Mouse (Mus musculus): ENCODE measurements around the gene Fkbp9. TPM values are rescaled to one million over a fixed set of nuclear protein-coding genes. Genes with fewer than 3 reads are reported as not detected.
A peak's percentile ranks its signal among the peaks of the same experiment; 100 is the strongest.

Gene Fkbp9
- polyA plus RNA-seq, 1 experiment from 2014 or later = 61.7 TPM

- Histone ChIP-seq H3K27me3 (ENCODE audit: control insufficient read depth, insufficient read depth, low read length) (no peaks in the 10 kb centered on the region), H3K4me2 (ENCODE audit: low read depth) (peak overlapping the region; percentile 71), H3K4me1 (ENCODE audit: control insufficient read depth, insufficient read depth, low read length) (no peaks in the 10 kb centered on the region), H3K27ac (ENCODE audit: low read depth, low read length) (peak overlapping the region; percentile 39; the same call in 1 of the 2 replicates), H3K36me3 (ENCODE audit: control insufficient read depth, insufficient read depth, low read length) (no peaks in the 10 kb centered on the region; the same call in 1 of the 2 replicates), H3K4me3 (ENCODE audit: low read depth, low read length) (peak overlapping the region; percentile 58), H3K9me3 (ENCODE audit: control insufficient read depth, low read length) (no peaks in the 10 kb centered on the region), H3K9ac (ENCODE audit: low read length) (peak overlapping the region; percentile 77)
- 3% methylated on average over 15 of the region's 15 CpGs for WGBS
- ATAC-seq (ENCODE audit: insufficient read depth, low FRiP score, low TSS enrichment) (peak; percentile 45; the same call in 1 of the 2 replicates), DNase-seq (ENCODE audit: low spot score) (no peak)
These were observed 543 bp downstream of the Fkbp9 start for GRCm38 (mm10) chr6:56832407-56832796.

GRCm38 (mm10) chr6:56832830-56833229, 971 bp downstream of the Fkbp9 start:
- Histone ChIP-seq H3K4me1 (ENCODE audit: control insufficient read depth, insufficient read depth, low read length) (no peaks in the 10 kb centered on the region), H3K36me3 (ENCODE audit: control insufficient read depth, insufficient read depth, low read length) (no peaks in the 10 kb centered on the region; the same call in 1 of the 2 replicates), H3K4me2 (ENCODE audit: low read depth) (peak overlapping the region; percentile 71), H3K27ac (ENCODE audit: low read depth, low read length) (no peak overlapping the region), H3K9ac (ENCODE audit: low read length) (no peak overlapping the region), H3K4me3 (ENCODE audit: low read depth, low read length) (peak overlapping the region; percentile 58), H3K9me3 (ENCODE audit: control insufficient read depth, low read length) (no peaks in the 10 kb centered on the region), H3K27me3 (ENCODE audit: control insufficient read depth, insufficient read depth, low read length) (no peaks in the 10 kb centered on the region)
- DNase-seq (ENCODE audit: low spot score) (no peak), ATAC-seq (ENCODE audit: insufficient read depth, low FRiP score, low TSS enrichment) (no peak)

DNA sequence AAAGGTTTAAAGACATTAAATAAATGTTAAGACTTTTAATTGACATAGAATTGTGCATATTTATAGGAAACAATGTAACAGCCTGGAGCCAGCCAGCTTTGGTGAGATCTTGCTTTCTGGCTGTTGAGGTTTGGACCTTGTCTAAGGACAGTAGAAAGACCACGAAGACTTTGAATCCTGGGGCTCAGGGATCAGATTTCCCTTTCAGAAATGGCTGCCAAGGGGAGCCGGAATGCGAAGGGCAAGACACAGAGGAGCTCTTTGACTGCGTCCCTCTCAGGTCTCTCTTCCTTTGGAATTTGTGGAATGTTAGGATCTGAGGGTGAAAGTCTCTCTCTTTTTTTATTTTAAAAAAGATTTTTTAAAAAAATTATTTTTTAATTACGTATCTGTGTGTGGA, 2.9 kb downstream of the Fkbp9 start:
- WGBS = 67% methylated on average over 5 of the region's 5 CpGs
- H3K27me3 ChIP-seq (ENCODE audit: control insufficient read depth, insufficient read depth, low read length) = no peaks in the 10 kb centered on the region
- no peak overlapping the region for H3K27ac ChIP-seq (ENCODE audit: low read depth, low read length)
- no peak overlapping the region for H3K4me3 ChIP-seq (ENCODE audit: low read depth, low read length)
- no peak overlapping the region for H3K9ac ChIP-seq (ENCODE audit: low read length)
- no peak for ATAC-seq (ENCODE audit: insufficient read depth, low FRiP score, low TSS enrichment)
- DNase-seq (ENCODE audit: low spot score) = no peak
- H3K9me3 ChIP-seq (ENCODE audit: control insufficient read depth, low read length) = no peaks in the 10 kb centered on the region
- H3K4me1 ChIP-seq (ENCODE audit: control insufficient read depth, insufficient read depth, low read length) = no peaks in the 10 kb centered on the region
- H3K36me3 ChIP-seq (ENCODE audit: control insufficient read depth, insufficient read depth, low read length) = no peaks in the 10 kb centered on the region; the same call in 1 of the 2 replicates
- H3K4me2 ChIP-seq (ENCODE audit: low read depth) = no peak overlapping the region

DNA sequence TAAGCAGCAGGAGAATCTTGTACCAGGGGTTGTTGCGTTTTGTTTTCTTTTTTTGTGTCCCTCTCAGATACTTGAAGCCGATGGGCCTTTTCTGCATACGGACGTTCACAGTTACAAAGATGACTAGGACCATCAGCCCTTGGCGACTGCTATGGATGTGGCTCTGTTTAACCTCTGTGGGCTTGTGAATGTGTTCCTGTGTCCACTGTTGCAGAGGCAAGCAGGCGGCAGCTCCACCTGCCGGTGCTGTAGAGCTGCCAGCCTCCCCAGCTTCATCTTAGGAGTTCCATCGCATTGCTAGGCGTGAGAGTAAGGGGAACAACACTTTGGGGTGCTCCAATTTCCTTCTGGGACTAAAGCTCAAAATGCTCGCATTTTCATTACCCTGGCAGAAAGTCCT, 3.7 kb downstream of the Fkbp9 start:
- Histone ChIP-seq H3K27me3 (ENCODE audit: control insufficient read depth, insufficient read depth, low read length) (no peaks in the 10 kb centered on the region), H3K9me3 (ENCODE audit: control insufficient read depth, low read length) (no peaks in the 10 kb centered on the region), H3K9ac (ENCODE audit: low read length) (no peak overlapping the region), H3K4me1 (ENCODE audit: control insufficient read depth, insufficient read depth, low read length) (no peaks in the 10 kb centered on the region), H3K27ac (ENCODE audit: low read depth, low read length) (no peak overlapping the region), H3K4me2 (ENCODE audit: low read depth) (no peak overlapping the region), H3K4me3 (ENCODE audit: low read depth, low read length) (no peak overlapping the region), H3K36me3 (ENCODE audit: control insufficient read depth, insufficient read depth, low read length) (no peaks in the 10 kb centered on the region; the same call in 1 of the 2 replicates)
- DNase-seq (ENCODE audit: low spot score) = no peak
- 91% methylated on average over 10 of the region's 10 CpGs for WGBS
- ATAC-seq (ENCODE audit: insufficient read depth, low FRiP score, low TSS enrichment) = no peak

GRCm38 (mm10) chr6:56837166-56837565, 5.3 kb downstream of the Fkbp9 start:
- no peak for ATAC-seq (ENCODE audit: insufficient read depth, low FRiP score, low TSS enrichment)
- H3K36me3 ChIP-seq (ENCODE audit: control insufficient read depth, insufficient read depth, low read length) = no peaks in the 10 kb centered on the region; the same call in 1 of the 2 replicates
- H3K27ac ChIP-seq (ENCODE audit: low read depth, low read length) = no peak overlapping the region
- H3K4me1 ChIP-seq (ENCODE audit: control insufficient read depth, insufficient read depth, low read length) = no peaks in the 10 kb centered on the region
- no peak overlapping the region for H3K4me2 ChIP-seq (ENCODE audit: low read depth)
- WGBS = 92% methylated on average over 12 of the region's 12 CpGs
- no peaks in the 10 kb centered on the region for H3K9me3 ChIP-seq (ENCODE audit: control insufficient read depth, low read length)
- H3K4me3 ChIP-seq (ENCODE audit: low read depth, low read length) = no peak overlapping the region
- DNase-seq (ENCODE audit: low spot score) = no peak
- no peak overlapping the region for H3K9ac ChIP-seq (ENCODE audit: low read length)
- H3K27me3 ChIP-seq (ENCODE audit: control insufficient read depth, insufficient read depth, low read length) = no peaks in the 10 kb centered on the region

DNA sequence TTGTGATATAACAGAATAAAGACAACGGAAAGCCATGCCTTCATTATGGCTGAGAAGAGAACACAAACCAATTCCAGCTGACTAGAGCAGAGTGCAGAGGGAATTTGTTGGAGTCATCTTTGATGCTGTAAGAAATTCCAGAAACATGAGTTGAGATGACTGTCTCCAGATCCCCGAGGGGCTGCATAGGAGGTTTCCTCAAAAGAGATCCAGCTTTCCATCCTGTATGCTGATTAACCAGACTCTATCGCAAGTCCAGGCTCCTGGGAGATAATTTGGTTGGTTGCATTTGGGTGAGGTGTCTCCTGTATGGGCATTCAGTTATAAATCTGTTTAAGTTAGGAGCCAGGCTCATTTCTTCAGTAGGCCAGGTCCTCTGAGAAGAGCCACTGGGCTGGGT, 5.8 kb downstream of the Fkbp9 start:
- Histone ChIP-seq H3K27me3 (ENCODE audit: control insufficient read depth, insufficient read depth, low read length) (no peaks in the 10 kb centered on the region), H3K4me3 (ENCODE audit: low read depth, low read length) (no peak overlapping the region), H3K9ac (ENCODE audit: low read length) (no peak overlapping the region), H3K4me2 (ENCODE audit: low read depth) (no peak overlapping the region), H3K4me1 (ENCODE audit: control insufficient read depth, insufficient read depth, low read length) (no peaks in the 10 kb centered on the region), H3K27ac (ENCODE audit: low read depth, low read length) (no peak overlapping the region), H3K36me3 (ENCODE audit: control insufficient read depth, insufficient read depth, low read length) (no peaks in the 10 kb centered on the region; the same call in 1 of the 2 replicates), H3K9me3 (ENCODE audit: control insufficient read depth, low read length) (no peaks in the 10 kb centered on the region)
- WGBS = 92% methylated on average over 3 of the region's 3 CpGs
- ATAC-seq (ENCODE audit: insufficient read depth, low FRiP score, low TSS enrichment) (no peak), DNase-seq (ENCODE audit: low spot score) (no peak)

GRCm38 (mm10) chr6:56843229-56843628, 11.4 kb downstream of the Fkbp9 start:
- no peak overlapping the region for H3K4me3 ChIP-seq (ENCODE audit: low read depth, low read length)
- no peak overlapping the region for H3K27ac ChIP-seq (ENCODE audit: low read depth, low read length)
- no peak overlapping the region for H3K4me2 ChIP-seq (ENCODE audit: low read depth)
- no peaks in the 10 kb centered on the region for H3K4me1 ChIP-seq (ENCODE audit: control insufficient read depth, insufficient read depth, low read length)
- DNase-seq (ENCODE audit: low spot score) (no peak), ATAC-seq (ENCODE audit: insufficient read depth, low FRiP score, low TSS enrichment) (no peak)
- no peaks in the 10 kb centered on the region for H3K9me3 ChIP-seq (ENCODE audit: control insufficient read depth, low read length)
- WGBS = 78% methylated on average over 3 of the region's 3 CpGs
- no peaks in the 10 kb centered on the region for H3K27me3 ChIP-seq (ENCODE audit: control insufficient read depth, insufficient read depth, low read length)
- no peak overlapping the region for H3K9ac ChIP-seq (ENCODE audit: low read length)
- H3K36me3 ChIP-seq (ENCODE audit: control insufficient read depth, insufficient read depth, low read length) = no peaks in the 10 kb centered on the region

DNA sequence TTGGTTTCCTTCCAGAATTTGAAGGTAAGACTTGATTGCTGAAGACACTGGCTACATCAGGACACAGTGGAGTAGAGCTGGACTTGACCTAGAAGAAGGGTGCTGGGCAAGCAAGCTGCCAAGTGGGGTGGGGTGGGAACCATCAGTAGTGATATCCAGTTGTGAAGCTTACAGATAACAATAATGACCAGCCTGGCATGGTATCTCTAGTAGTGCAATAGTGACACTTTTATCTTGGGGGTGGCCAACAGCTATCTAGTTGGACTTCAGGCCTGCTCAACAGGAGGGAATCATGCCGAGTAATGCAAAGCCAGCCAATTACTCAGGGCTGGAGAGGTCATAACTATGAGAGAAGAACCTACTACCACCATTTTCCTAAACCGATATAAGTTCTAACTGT, 12.5 kb downstream of the Fkbp9 start:
- no peaks in the 10 kb centered on the region for H3K9me3 ChIP-seq (ENCODE audit: control insufficient read depth, low read length)
- no peak for ATAC-seq (ENCODE audit: insufficient read depth, low FRiP score, low TSS enrichment)
- no peak overlapping the region for H3K27ac ChIP-seq (ENCODE audit: low read depth, low read length)
- no peaks in the 10 kb centered on the region for H3K27me3 ChIP-seq (ENCODE audit: control insufficient read depth, insufficient read depth, low read length)
- H3K36me3 ChIP-seq (ENCODE audit: control insufficient read depth, insufficient read depth, low read length) = no peaks in the 10 kb centered on the region
- no peak overlapping the region for H3K9ac ChIP-seq (ENCODE audit: low read length)
- 94% methylated on average over 2 of the region's 2 CpGs for WGBS
- no peaks in the 10 kb centered on the region for H3K4me1 ChIP-seq (ENCODE audit: control insufficient read depth, insufficient read depth, low read length)
- no peak overlapping the region for H3K4me2 ChIP-seq (ENCODE audit: low read depth)
- DNase-seq (ENCODE audit: low spot score) = no peak
- no peak overlapping the region for H3K4me3 ChIP-seq (ENCODE audit: low read depth, low read length)

GRCm38 (mm10) chr6:56848974-56849373, 17.1 kb downstream of the Fkbp9 start:
- Histone ChIP-seq H3K4me3 (ENCODE audit: low read depth, low read length) (no peak overlapping the region), H3K4me2 (ENCODE audit: low read depth) (no peak overlapping the region), H3K36me3 (ENCODE audit: control insufficient read depth, insufficient read depth, low read length) (no peaks in the 10 kb centered on the region), H3K9ac (ENCODE audit: low read length) (no peak overlapping the region), H3K27ac (ENCODE audit: low read depth, low read length) (no peak overlapping the region), H3K9me3 (ENCODE audit: control insufficient read depth, low read length) (no peaks in the 10 kb centered on the region), H3K27me3 (ENCODE audit: control insufficient read depth, insufficient read depth, low read length) (no peaks in the 10 kb centered on the region), H3K4me1 (ENCODE audit: control insufficient read depth, insufficient read depth, low read length) (no peaks in the 10 kb centered on the region)
- no peak for ATAC-seq (ENCODE audit: insufficient read depth, low FRiP score, low TSS enrichment)
- 94% methylated on average over 3 of the region's 3 CpGs for WGBS
- DNase-seq (ENCODE audit: low spot score) = no peak

Data from neural tube, embryonic 11.5 days (tissue).